Mouse (Mus musculus): ENCODE results near the gene Leng8. TPM values are rescaled to one million over a fixed set of nuclear protein-coding genes. Genes with fewer than 3 reads are reported as not detected.

Gene Leng8
- polyA plus RNA-seq, 1 experiment from 2014 or later = 57.4 TPM

DNA sequence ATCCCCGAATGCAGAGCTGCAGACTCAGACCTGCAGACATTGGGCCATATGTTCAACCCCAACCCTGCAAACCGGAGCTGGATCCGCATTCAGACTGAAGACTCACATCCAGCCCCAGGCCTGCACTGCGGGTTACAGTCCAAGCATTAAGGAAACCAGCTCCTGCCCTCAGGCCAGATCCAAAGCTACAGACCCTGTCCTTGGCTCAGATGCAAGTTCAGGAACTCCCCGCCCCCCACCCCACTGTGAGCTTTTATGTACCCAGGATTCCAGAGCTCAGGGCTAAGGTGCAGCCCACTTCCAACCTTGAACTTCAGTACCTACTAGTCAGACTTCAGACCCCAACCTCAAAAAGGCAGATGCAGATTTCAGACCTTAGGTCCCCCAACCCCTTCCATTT lies 12.0 kb upstream of the Leng8 start:
- Histone ChIP-seq H3K4me1 (ENCODE audit: control insufficient read depth, insufficient read depth, low read depth, low read length) (peaks cover 27% of the 10 kb centered on the region), H3K27ac (ENCODE audit: low read depth, low read length) (peak overlapping the region; percentile 88), H3K9me3 (ENCODE audit: control insufficient read depth, low read length) (no peaks in the 10 kb centered on the region), H3K9ac (ENCODE audit: low read depth, low read length) (peak overlapping the region; percentile 48), H3K36me3 (ENCODE audit: control insufficient read depth, insufficient read depth, low read length) (peaks cover 6% of the 10 kb centered on the region), H3K27me3 (replicated peaks; ENCODE audit: control insufficient read depth, insufficient read depth, low read length) (no peaks in the 10 kb centered on the region), H3K4me2 (ENCODE audit: low read length) (peak overlapping the region; percentile 44), H3K4me3 (ENCODE audit: low read length) (peak overlapping the region; percentile 22)
- WGBS = 6% methylated on average over 5 of the region's 5 CpGs
- ATAC-seq = 0 out of 2 replicates have a peak, but pooled peaks have one; percentile 0

GRCm38 (mm10) chr7:4125306-4125705 lies 11.5 kb upstream of the Leng8 start:
- no peaks in the 10 kb centered on the region for H3K9me3 ChIP-seq (ENCODE audit: control insufficient read depth, low read length)
- no peak for ATAC-seq
- peak overlapping the region; percentile 17 for H3K4me2 ChIP-seq (ENCODE audit: low read length)
- peak overlapping the region; percentile 88 for H3K27ac ChIP-seq (ENCODE audit: low read depth, low read length)
- no peak overlapping the region for H3K4me3 ChIP-seq (ENCODE audit: low read length)
- H3K4me1 ChIP-seq (ENCODE audit: control insufficient read depth, insufficient read depth, low read depth, low read length) = peaks cover 27% of the 10 kb centered on the region
- peak overlapping the region; percentile 43; the same call in 1 of the 2 replicates for H3K9ac ChIP-seq (ENCODE audit: low read depth, low read length)
- H3K36me3 ChIP-seq (ENCODE audit: control insufficient read depth, insufficient read depth, low read length) = peaks cover 6% of the 10 kb centered on the region
- WGBS = 36% methylated on average over 9 of the region's 9 CpGs
- no peaks in the 10 kb centered on the region for H3K27me3 ChIP-seq (replicated peaks; ENCODE audit: control insufficient read depth, insufficient read depth, low read length)

GRCm38 (mm10) chr7:4126992-4127785 lies 9.7 kb upstream of the Leng8 start:
- Histone ChIP-seq H3K27ac (ENCODE audit: low read depth, low read length) (no peak overlapping the region), H3K4me3 (ENCODE audit: low read length) (no peak overlapping the region), H3K9me3 (ENCODE audit: control insufficient read depth, low read length) (no peaks in the 10 kb centered on the region), H3K27me3 (replicated peaks; ENCODE audit: control insufficient read depth, insufficient read depth, low read length) (no peaks in the 10 kb centered on the region), H3K36me3 (ENCODE audit: control insufficient read depth, insufficient read depth, low read length) (peaks cover 8% of the 10 kb centered on the region), H3K4me1 (ENCODE audit: control insufficient read depth, insufficient read depth, low read depth, low read length) (peaks cover 29% of the 10 kb centered on the region), H3K4me2 (ENCODE audit: low read length) (no peak overlapping the region), H3K9ac (ENCODE audit: low read depth, low read length) (no peak overlapping the region)
- ATAC-seq = no peak
- 84% methylated on average over 11 of the region's 11 CpGs for WGBS

GRCm38 (mm10) chr7:4127894-4128293 lies 8.9 kb upstream of the Leng8 start:
- Histone ChIP-seq H3K4me1 (ENCODE audit: control insufficient read depth, insufficient read depth, low read depth, low read length) (peaks cover 29% of the 10 kb centered on the region), H3K9me3 (ENCODE audit: control insufficient read depth, low read length) (no peaks in the 10 kb centered on the region), H3K4me2 (ENCODE audit: low read length) (no peak overlapping the region), H3K27me3 (replicated peaks; ENCODE audit: control insufficient read depth, insufficient read depth, low read length) (no peaks in the 10 kb centered on the region), H3K4me3 (ENCODE audit: low read length) (no peak overlapping the region), H3K27ac (ENCODE audit: low read depth, low read length) (no peak overlapping the region), H3K9ac (ENCODE audit: low read depth, low read length) (no peak overlapping the region), H3K36me3 (ENCODE audit: control insufficient read depth, insufficient read depth, low read length) (peaks cover 9% of the 10 kb centered on the region)
- ATAC-seq = no peak
- WGBS = 93% methylated on average over 4 of the region's 4 CpGs

DNA sequence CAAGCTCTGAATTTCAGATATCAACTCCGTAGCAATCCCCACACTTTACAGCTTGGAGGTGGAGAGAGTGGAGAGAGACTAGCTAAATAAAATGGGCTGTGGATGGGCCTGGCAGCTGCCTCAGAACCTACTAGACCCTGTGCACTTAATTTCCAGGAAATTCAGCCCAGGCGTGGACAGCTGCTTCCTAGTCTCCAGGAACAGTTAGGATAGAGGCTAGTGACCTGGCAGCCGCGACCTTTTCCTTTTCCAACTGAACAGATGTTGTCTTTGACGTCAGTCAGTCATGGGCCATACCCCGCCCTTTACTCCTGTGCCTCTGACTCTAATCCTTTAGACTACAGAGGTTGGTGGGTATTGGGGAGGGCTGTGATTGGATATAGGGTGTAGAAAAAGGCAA lies 8.0 kb upstream of the Leng8 start:
- 67% methylated on average over 6 of the region's 6 CpGs for WGBS
- H3K4me3 ChIP-seq (ENCODE audit: low read length) = no peak overlapping the region
- no peak overlapping the region for H3K4me2 ChIP-seq (ENCODE audit: low read length)
- no peaks in the 10 kb centered on the region for H3K27me3 ChIP-seq (replicated peaks; ENCODE audit: control insufficient read depth, insufficient read depth, low read length)
- H3K4me1 ChIP-seq (ENCODE audit: control insufficient read depth, insufficient read depth, low read depth, low read length) = peaks cover 22% of the 10 kb centered on the region
- H3K27ac ChIP-seq (ENCODE audit: low read depth, low read length) = 0 out of 2 replicates have a peak overlapping the region, but pooled peaks have one; percentile 29
- no peak for ATAC-seq
- no peak overlapping the region for H3K9ac ChIP-seq (ENCODE audit: low read depth, low read length)
- H3K36me3 ChIP-seq (ENCODE audit: control insufficient read depth, insufficient read depth, low read length) = peaks cover 12% of the 10 kb centered on the region
- no peaks in the 10 kb centered on the region for H3K9me3 ChIP-seq (ENCODE audit: control insufficient read depth, low read length)

- Histone ChIP-seq H3K4me3 (ENCODE audit: low read length) (no peak overlapping the region), H3K4me2 (ENCODE audit: low read length) (no peak overlapping the region), H3K9ac (ENCODE audit: low read depth, low read length) (no peak overlapping the region; the same call in 1 of the 2 replicates), H3K27me3 (replicated peaks; ENCODE audit: control insufficient read depth, insufficient read depth, low read length) (no peaks in the 10 kb centered on the region), H3K36me3 (ENCODE audit: control insufficient read depth, insufficient read depth, low read length) (peaks cover 12% of the 10 kb centered on the region), H3K9me3 (ENCODE audit: control insufficient read depth, low read length) (no peaks in the 10 kb centered on the region), H3K4me1 (ENCODE audit: control insufficient read depth, insufficient read depth, low read depth, low read length) (peaks cover 8% of the 10 kb centered on the region; the same call in 1 of the 2 replicates), H3K27ac (ENCODE audit: low read depth, low read length) (peak overlapping the region; percentile 31)
- peak; percentile 57 for ATAC-seq
- 26% methylated on average over 13 of the region's 13 CpGs for WGBS
Observed at GRCm38 (mm10) chr7:4130686-4131452, 6.0 kb upstream of the Leng8 start.

- H3K9me3 ChIP-seq (ENCODE audit: control insufficient read depth, low read length) = no peaks in the 10 kb centered on the region
- H3K9ac ChIP-seq (ENCODE audit: low read depth, low read length) = no peak overlapping the region; the same call in 1 of the 2 replicates
- H3K4me2 ChIP-seq (ENCODE audit: low read length) = no peak overlapping the region
- no peak overlapping the region for H3K4me3 ChIP-seq (ENCODE audit: low read length)
- peak overlapping the region; percentile 31; the same call in 1 of the 2 replicates for H3K27ac ChIP-seq (ENCODE audit: low read depth, low read length)
- no peaks in the 10 kb centered on the region for H3K27me3 ChIP-seq (replicated peaks; ENCODE audit: control insufficient read depth, insufficient read depth, low read length)
- no peak for ATAC-seq
- H3K36me3 ChIP-seq (ENCODE audit: control insufficient read depth, insufficient read depth, low read length) = peaks cover 12% of the 10 kb centered on the region
- peaks cover 8% of the 10 kb centered on the region; the same call in 1 of the 2 replicates for H3K4me1 ChIP-seq (ENCODE audit: control insufficient read depth, insufficient read depth, low read depth, low read length)
- 90% methylated on average over 8 of the region's 8 CpGs for WGBS
Observed at GRCm38 (mm10) chr7:4131964-4132363, 4.9 kb upstream of the Leng8 start.

DNA sequence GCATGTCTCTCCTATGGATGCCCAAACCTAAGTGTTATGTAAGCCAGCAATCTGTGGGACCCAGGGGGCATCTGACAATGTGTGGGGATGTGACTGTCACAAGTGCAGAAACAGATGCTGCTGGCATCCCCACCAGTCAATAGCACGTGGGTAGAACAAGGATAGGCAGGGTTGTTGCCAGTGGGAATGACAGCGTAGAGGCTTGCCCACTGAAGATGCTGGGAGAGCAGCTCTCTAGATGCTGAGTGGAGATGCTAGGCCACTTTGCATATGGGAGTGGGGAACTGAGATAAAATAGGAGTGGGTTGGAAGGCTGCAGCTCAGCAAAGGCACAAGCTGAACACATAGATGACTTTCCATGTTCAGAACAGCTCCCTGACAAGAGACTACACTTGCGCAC lies 4.3 kb upstream of the Leng8 start:
- H3K27ac ChIP-seq (ENCODE audit: low read depth, low read length) = no peak overlapping the region; the same call in 1 of the 2 replicates
- peaks cover 8% of the 10 kb centered on the region for H3K4me1 ChIP-seq (ENCODE audit: control insufficient read depth, insufficient read depth, low read depth, low read length)
- 86% methylated on average over 3 of the region's 3 CpGs for WGBS
- H3K27me3 ChIP-seq (replicated peaks; ENCODE audit: control insufficient read depth, insufficient read depth, low read length) = no peaks in the 10 kb centered on the region
- H3K9me3 ChIP-seq (ENCODE audit: control insufficient read depth, low read length) = no peaks in the 10 kb centered on the region
- no peak overlapping the region for H3K4me3 ChIP-seq (ENCODE audit: low read length)
- H3K9ac ChIP-seq (ENCODE audit: low read depth, low read length) = no peak overlapping the region
- peaks cover 12% of the 10 kb centered on the region for H3K36me3 ChIP-seq (ENCODE audit: control insufficient read depth, insufficient read depth, low read length)
- no peak for ATAC-seq
- no peak overlapping the region for H3K4me2 ChIP-seq (ENCODE audit: low read length)

GRCm38 (mm10) chr7:4132998-4133397 lies 3.8 kb upstream of the Leng8 start:
- H3K4me1 ChIP-seq (ENCODE audit: control insufficient read depth, insufficient read depth, low read depth, low read length) = peaks cover 12% of the 10 kb centered on the region
- H3K4me2 ChIP-seq (ENCODE audit: low read length) = no peak overlapping the region
- no peak for ATAC-seq
- H3K27ac ChIP-seq (ENCODE audit: low read depth, low read length) = no peak overlapping the region
- no peaks in the 10 kb centered on the region for H3K9me3 ChIP-seq (ENCODE audit: control insufficient read depth, low read length)
- H3K36me3 ChIP-seq (ENCODE audit: control insufficient read depth, insufficient read depth, low read length) = peaks cover 8% of the 10 kb centered on the region
- WGBS = 89% methylated on average over 7 of the region's 7 CpGs
- no peak overlapping the region; the same call in 1 of the 2 replicates for H3K9ac ChIP-seq (ENCODE audit: low read depth, low read length)
- H3K4me3 ChIP-seq (ENCODE audit: low read length) = no peak overlapping the region
- no peaks in the 10 kb centered on the region for H3K27me3 ChIP-seq (replicated peaks; ENCODE audit: control insufficient read depth, insufficient read depth, low read length)

Measured in hindbrain, embryonic 16.5 days (tissue).